Mouse (Mus musculus) intestine, embryonic 14.5 days (tissue): ENCODE data around the gene Ppt2. TPM values are rescaled to one million over a fixed set of nuclear protein-coding genes. Genes with fewer than 3 reads are reported as not detected.

Experiments used
- ATAC-seq: fragments of 200-750 bp; cut with Nextera tagmentation; replicated peaks from 2 replicates; pipeline ENCODE4 v1.8.0; 2017; ENCODE audit warnings: low read depth, moderate number of reproducible peaks, moderate TSS enrichment, moderate library complexity; ENCODE audit not compliant: low FRiP score, low TSS enrichment
- DNase-seq: peaks from one replicate; pipeline ENCODE4 v3.0.0-alpha.2; 2018; ENCODE audit warnings: low spot score
- H3K27ac ChIP-seq: fragments of 300-500 bp; sonication (generic); 2 replicates; pipeline ENCODE4 v1.5.1; 2014; ENCODE audit warnings: low read depth, mild to moderate bottlenecking, control low read depth
- H3K27me3 ChIP-seq: fragments of 300-500 bp; sonication (generic); replicated peaks from 2 replicates; pipeline ENCODE4 v1.6.1; 2014; ENCODE audit warnings: low read length, control low read depth; ENCODE audit not compliant: control insufficient read depth, insufficient read depth
- H3K36me3 ChIP-seq: fragments of 300-500 bp; sonication (generic); 2 replicates; pipeline ENCODE4 v1.6.1; 2014; ENCODE audit warnings: low read length, control low read depth; ENCODE audit not compliant: control insufficient read depth, insufficient read depth
- H3K4me1 ChIP-seq: fragments of 300-500 bp; sonication (generic); replicated peaks from 2 replicates; pipeline ENCODE4 v1.6.1; 2014; ENCODE audit warnings: low read length, control low read depth, mixed read lengths; ENCODE audit not compliant: control insufficient read depth, insufficient read depth
- H3K4me2 ChIP-seq: fragments of 300-500 bp; sonication (generic); 2 replicates; pipeline ENCODE4 v1.6.1; 2014; ENCODE audit warnings: low read length
- H3K4me3 ChIP-seq: fragments of 300-500 bp; sonication (generic); 2 replicates; pipeline ENCODE4 v1.5.1; 2014; ENCODE audit warnings: low read depth, low read length, control low read depth, mixed read lengths
- H3K9ac ChIP-seq: fragments of 300-500 bp; sonication (generic); 2 replicates; pipeline ENCODE4 v1.6.1; 2014; ENCODE audit warnings: mild to moderate bottlenecking, low read length
- H3K9me3 ChIP-seq: fragments of 300-500 bp; sonication (generic); 2 replicates; pipeline ENCODE4 v1.6.1; 2016; ENCODE audit warnings: low read length, control low read depth; ENCODE audit not compliant: control insufficient read depth
- WGBS: fragments of 180-500 bp; shearing (Covaris S2); extraction: QIAGEN DNeasy Blood & Tissue Kit; methylation state at CpG from one replicate; pipeline ENCODE4 v1.1.7; 2014; 5-methylcytosine and 5-hydroxymethylcytosine counted together
- polyA plus RNA-seq: library from polyadenylated mRNA; unstranded; fragments of >200 nt; fragmentation: Nextera tagmentation; extraction: Ambion mirVana; gene quantifications from 2 replicates; pipeline ENCODE4 v1.2.1, GENCODE M21; 2014

Gene Ppt2
- polyA plus RNA-seq, 1 experiment from 2014 or later, result 34.8 TPM

DNA sequence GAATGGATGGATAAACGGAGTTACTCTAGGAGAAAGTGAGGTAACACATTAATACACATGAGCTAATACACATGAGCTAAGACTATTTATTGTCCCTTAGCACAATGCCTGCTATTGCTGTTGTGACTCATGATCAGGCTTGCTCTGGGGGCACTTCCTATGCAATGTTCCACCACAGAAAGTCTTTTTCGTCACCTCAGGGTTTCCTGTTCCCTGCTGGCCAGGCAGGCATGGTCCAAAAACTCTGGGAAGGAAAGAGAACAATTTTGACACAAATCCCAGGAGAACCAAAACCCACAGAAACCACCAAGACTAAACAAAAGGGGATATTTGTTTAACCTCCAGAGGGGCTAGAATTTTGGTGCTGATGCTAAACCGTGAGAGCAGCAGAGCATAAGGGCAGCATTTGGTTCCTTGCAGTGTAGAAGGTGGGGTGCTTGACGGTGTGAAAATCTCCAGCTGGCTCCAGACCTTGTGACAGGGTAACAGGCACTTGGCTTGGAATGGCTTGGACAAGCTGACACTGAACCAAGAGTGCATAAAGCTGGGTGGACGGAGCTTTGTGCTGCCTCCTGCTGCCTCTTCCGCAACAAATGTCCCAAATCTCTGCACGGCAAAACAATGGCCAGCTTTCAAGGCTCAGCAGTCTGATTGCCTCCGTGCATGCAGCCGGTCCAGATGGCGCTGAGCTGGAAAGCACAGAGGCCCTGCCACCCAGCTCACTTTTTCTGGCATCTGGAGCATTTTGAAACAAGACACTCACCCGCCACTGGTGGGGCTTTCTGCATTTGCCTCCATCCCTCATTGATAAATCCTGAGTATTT lies 12.7 kb upstream of the Ppt2 start:
- no peak overlapping the region for H3K4me3 ChIP-seq
- WGBS, result 19% methylated on average over 11 of the region's 11 CpGs
- DNase-seq, result no peak
- no peak for ATAC-seq
- no peak overlapping the region for H3K9ac ChIP-seq
- no peaks in the 10 kb centered on the region for H3K9me3 ChIP-seq
- no peak overlapping the region for H3K4me2 ChIP-seq
- H3K4me1 ChIP-seq, result peaks cover 9% of the 10 kb centered on the region; the same call in 1 of the 2 replicates
- no peaks in the 10 kb centered on the region for H3K36me3 ChIP-seq
- peak overlapping the region; percentile 60 for H3K27ac ChIP-seq
- H3K27me3 ChIP-seq, result no peaks in the 10 kb centered on the region

DNA sequence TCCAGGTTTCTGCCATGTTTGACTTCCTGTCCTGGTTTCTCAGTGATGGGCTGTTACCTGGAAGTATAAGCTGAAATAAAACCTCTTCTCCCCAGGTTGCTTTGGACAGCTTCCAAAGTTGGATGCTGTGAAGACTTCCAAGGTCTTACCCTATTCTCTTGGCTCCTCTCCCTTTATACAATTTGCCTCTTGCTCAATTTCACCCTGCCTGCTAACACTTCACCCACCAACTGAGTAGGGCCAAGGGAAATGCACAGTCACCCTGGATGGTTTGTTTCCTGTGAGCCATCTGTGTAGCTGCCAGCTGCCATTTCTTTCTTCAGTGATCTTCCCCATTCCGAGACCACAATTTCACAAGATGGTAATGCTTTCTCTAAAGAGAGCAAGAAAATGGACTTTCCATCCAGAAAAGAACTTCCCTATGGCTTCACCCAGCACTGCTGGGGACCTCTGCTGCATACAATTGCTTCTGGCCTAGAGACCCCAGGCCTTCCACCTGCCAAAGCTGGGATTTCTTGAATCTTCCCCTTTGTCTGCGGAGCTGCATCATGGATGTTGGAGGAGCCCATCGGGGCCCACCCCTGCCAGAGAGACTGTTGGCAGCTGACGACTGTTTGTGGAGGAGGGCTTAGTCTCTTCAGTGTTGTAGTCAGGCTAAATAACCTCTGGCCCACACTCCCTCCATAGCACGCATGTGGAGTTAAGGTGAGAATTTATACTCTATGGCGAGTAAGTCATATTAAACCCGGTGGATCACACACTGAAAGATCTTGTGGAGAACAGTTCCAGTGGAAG lies 11.3 kb upstream of the Ppt2 start:
- WGBS, result 80% methylated on average over 7 of the region's 7 CpGs
- H3K4me1 ChIP-seq, result no peaks in the 10 kb centered on the region
- no peak overlapping the region for H3K4me3 ChIP-seq
- H3K27ac ChIP-seq, result no peak overlapping the region
- no peaks in the 10 kb centered on the region for H3K9me3 ChIP-seq
- no peaks in the 10 kb centered on the region for H3K36me3 ChIP-seq
- H3K4me2 ChIP-seq, result no peak overlapping the region
- no peak for ATAC-seq
- no peak overlapping the region for H3K9ac ChIP-seq
- H3K27me3 ChIP-seq, result no peaks in the 10 kb centered on the region
- DNase-seq, result no peak

DNA sequence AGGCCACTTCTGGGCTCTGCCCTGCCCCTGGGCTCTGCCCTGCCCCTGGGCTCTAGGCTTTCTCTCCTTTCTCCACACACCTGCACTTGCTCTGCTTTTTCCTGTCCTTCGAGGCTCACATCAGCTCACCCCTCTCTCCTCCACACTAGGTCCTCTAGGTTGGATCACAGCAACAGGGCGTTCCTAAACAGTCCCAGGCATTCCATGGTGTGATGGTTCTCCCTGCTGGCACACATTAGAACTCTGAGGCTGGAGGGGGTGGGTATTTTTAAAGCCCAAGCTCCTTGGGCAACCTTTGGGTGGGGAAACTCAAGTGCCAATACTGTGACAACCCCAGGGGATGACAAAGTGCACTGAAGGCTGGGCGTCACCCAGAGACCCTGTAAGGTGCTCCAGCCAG lies 9.1 kb upstream of the Ppt2 start:
- Histone ChIP-seq H3K27me3 (peaks cover 4% of the 10 kb centered on the region; the same call in 1 of the 2 replicates), H3K4me3 (no peak overlapping the region), H3K9me3 (no peaks in the 10 kb centered on the region), H3K9ac (no peak overlapping the region), H3K36me3 (no peaks in the 10 kb centered on the region), H3K4me2 (no peak overlapping the region), H3K27ac (no peak overlapping the region), H3K4me1 (no peaks in the 10 kb centered on the region)
- ATAC-seq, result no peak
- WGBS, result 63% methylated on average over 3 of the region's 3 CpGs
- DNase-seq, result no peak

DNA sequence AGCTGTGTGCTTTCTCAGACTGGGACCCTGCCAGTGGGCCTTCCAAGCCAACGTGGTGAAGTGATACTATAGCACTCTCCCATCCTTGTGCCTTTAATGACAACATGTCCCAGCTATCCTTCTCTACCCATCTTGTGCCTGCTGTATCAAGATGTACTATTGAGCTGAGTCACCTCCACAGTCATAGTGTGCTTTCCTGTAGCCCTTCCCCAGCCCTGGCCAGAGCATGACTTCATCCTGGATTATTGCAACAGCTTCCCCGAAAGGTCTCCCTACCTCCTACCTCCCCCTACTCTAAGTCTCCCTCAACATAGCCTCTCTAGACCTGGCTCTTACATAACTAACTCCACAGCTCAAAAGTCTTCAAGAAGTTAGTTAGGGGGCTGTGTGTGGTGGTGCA lies 7.4 kb upstream of the Ppt2 start:
- no peak overlapping the region for H3K4me2 ChIP-seq
- H3K9me3 ChIP-seq, result no peaks in the 10 kb centered on the region
- peaks cover 21% of the 10 kb centered on the region for H3K27me3 ChIP-seq
- 69% methylated on average over 2 of the region's 2 CpGs for WGBS
- no peak overlapping the region for H3K4me3 ChIP-seq
- peaks cover 17% of the 10 kb centered on the region for H3K4me1 ChIP-seq
- H3K27ac ChIP-seq, result no peak overlapping the region
- no peak for ATAC-seq
- H3K36me3 ChIP-seq, result no peaks in the 10 kb centered on the region
- no peak for DNase-seq
- no peak overlapping the region for H3K9ac ChIP-seq

DNA sequence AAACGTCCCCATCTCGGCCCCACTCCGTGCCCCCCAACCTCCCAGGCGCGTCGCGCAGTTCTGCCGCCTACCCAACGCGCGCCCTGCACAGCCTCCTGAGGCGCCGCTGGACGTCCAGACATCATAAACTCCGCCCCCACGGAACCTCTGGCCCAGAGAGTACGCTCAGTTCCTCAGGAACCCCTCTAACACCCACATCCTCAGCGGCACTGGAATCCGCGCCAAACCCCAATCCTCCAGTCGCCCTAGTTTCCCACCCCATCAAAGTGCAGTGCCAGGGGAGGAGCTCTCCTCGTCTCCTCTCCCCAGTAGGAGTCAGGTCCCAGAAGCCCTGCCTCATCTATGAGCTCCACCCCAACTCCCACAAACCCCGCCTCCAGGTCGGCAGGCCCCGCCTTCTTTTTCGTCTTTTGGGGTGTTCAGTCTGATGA lies 4.0 kb upstream of the Ppt2 start:
- peak; percentile 84 for DNase-seq
- Histone ChIP-seq H3K4me2 (peak overlapping the region; percentile 74), H3K4me1 (peaks cover 39% of the 10 kb centered on the region), H3K27me3 (peaks cover 36% of the 10 kb centered on the region), H3K36me3 (no peaks in the 10 kb centered on the region), H3K4me3 (peak overlapping the region; percentile 35), H3K9me3 (no peaks in the 10 kb centered on the region), H3K9ac (0 out of 2 replicates have a peak overlapping the region, but pooled peaks have one; percentile 13), H3K27ac (no peak overlapping the region)
- 1% methylated on average over 26 of the region's 26 CpGs for WGBS
- 0 out of 2 replicates have a peak, but pooled peaks have one; percentile 24 for ATAC-seq

DNA sequence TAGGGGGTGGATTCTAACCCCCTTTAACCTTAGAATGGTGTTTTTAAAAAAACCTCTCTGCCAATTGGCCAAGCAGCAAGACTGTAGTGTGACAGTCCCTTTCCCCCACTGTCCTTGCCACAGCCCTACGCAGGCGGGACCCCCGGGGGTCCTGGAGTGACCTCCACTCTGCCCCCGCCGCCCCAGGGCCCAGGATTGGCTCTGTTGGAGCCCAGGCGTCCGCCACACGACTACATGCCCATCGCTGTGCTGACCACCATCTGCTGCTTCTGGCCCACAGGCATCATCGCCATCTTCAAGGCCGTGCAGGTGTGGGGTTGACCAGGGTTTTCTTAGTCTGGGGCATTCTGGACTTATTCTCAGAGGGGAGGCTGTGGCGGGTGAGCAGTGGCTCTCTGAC lies 3.3 kb upstream of the Ppt2 start:
- H3K36me3 ChIP-seq, result no peaks in the 10 kb centered on the region
- H3K4me1 ChIP-seq, result peaks cover 39% of the 10 kb centered on the region
- 0 out of 2 replicates have a peak overlapping the region, but pooled peaks have one; percentile 13 for H3K9ac ChIP-seq
- H3K27me3 ChIP-seq, result peaks cover 36% of the 10 kb centered on the region
- H3K4me2 ChIP-seq, result peak overlapping the region; percentile 74
- WGBS, result 13% methylated on average over 12 of the region's 12 CpGs
- H3K4me3 ChIP-seq, result peak overlapping the region; percentile 35
- H3K27ac ChIP-seq, result no peak overlapping the region
- ATAC-seq (no peak), DNase-seq (no peak)
- no peaks in the 10 kb centered on the region for H3K9me3 ChIP-seq

DNA sequence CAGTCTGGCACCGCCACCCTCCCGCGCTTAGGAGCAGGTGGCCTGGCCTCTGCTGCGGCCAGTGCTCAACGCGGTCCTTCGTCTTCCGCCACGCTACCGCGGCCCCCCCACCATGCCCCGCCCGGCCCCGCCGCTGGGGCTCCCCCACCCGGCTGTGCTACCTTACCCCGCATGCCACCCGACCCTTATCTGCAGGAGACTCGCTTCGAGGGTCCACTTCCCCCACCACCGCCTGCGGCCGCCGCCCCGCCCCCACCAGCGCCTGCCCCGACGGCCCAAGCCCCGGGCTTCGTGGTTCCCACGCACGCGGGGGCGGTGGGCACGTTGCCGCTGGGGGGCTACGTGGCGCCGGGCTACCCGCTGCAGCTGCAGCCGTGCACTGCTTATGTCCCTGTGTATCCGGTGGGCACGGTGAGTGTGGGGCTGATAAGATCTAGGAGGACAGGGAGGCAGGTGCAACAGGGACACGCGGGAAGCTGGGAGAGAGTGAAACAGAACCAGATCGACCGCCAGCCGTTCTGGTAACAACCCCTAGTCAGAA lies 2.5 kb upstream of the Ppt2 start:
- Histone ChIP-seq H3K9ac (no peak overlapping the region), H3K4me3 (peak overlapping the region; percentile 25), H3K36me3 (no peaks in the 10 kb centered on the region), H3K27ac (no peak overlapping the region), H3K9me3 (no peaks in the 10 kb centered on the region), H3K4me2 (peak overlapping the region; percentile 41), H3K4me1 (peaks cover 45% of the 10 kb centered on the region), H3K27me3 (peaks cover 36% of the 10 kb centered on the region)
- no peak for ATAC-seq
- no peak for DNase-seq
- 2% methylated on average over 43 of the region's 48 CpGs for WGBS

DNA sequence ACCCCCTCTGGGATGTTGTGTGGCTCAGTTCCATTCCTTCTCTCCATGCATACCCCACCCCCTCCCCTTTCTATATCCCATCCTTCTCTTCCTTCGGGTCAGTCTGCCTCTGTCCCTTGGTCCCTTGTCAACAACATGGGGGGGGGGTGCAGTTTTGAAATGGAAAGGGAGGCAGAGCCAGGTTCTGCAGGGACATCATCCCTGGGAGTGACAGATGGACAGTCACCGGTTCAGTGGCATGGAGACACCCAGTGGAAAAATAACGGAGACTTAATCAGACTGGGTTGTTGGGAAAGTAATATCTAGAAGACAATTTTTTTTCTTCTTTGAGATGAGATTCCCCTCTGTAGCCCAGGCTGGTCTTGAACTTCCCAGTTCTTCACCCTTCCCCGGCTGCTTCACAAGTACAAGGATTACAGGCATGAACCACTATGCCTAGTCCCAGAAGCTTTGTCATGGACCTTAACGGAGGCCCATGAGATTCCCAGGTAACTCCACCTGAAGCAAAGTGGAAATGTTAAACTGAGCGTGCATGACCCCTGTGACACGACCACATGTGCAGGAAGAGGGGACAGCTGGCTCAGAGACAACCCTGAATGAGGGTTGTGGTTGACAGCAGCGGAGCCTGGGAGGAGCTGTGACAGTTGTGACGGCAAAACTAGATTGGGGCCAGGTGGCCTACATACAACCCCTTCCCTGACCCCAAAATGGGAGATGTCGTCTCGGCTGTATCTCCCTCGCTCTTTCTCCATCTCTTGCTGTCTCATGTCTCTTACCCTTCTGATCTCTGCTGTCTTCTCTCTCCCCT lies 1.7 kb upstream of the Ppt2 start:
- Histone ChIP-seq H3K27ac (no peak overlapping the region), H3K27me3 (peaks cover 36% of the 10 kb centered on the region), H3K36me3 (0 out of 2 replicates have a peak, but pooled peaks cover 6% of the 10 kb centered on the region), H3K4me3 (peak overlapping the region; percentile 71), H3K9ac (no peak overlapping the region), H3K9me3 (no peaks in the 10 kb centered on the region), H3K4me2 (peak overlapping the region; percentile 76), H3K4me1 (peaks cover 45% of the 10 kb centered on the region)
- ATAC-seq (no peak), DNase-seq (no peak)
- 24% methylated on average over 12 of the region's 12 CpGs for WGBS
